Mouse (Mus musculus) kidney, postnatal 14 days (tissue): ENCODE data around the gene Rd3.

Experiments used
- DNase-seq: peaks from one replicate; pipeline ENCODE4 v3.0.0; 2022; ENCODE audit warnings: mixed read lengths

Rd3 gene

GRCm38 (mm10) chr1:191977187-191977586 is at the start of gene Rd3:
Rd3 (plus strand) TSS chr1:191977370.
- peak; percentile 59 for DNase-seq

GRCm38 (mm10) chr1:191928345-191928744 is 48.8 kb upstream of the Rd3 start:
- DNase-seq: peak; percentile 61

GRCm38 (mm10) chr1:191929065-191929464 is 48.1 kb upstream of the Rd3 start:
- no peak for DNase-seq

DNA sequence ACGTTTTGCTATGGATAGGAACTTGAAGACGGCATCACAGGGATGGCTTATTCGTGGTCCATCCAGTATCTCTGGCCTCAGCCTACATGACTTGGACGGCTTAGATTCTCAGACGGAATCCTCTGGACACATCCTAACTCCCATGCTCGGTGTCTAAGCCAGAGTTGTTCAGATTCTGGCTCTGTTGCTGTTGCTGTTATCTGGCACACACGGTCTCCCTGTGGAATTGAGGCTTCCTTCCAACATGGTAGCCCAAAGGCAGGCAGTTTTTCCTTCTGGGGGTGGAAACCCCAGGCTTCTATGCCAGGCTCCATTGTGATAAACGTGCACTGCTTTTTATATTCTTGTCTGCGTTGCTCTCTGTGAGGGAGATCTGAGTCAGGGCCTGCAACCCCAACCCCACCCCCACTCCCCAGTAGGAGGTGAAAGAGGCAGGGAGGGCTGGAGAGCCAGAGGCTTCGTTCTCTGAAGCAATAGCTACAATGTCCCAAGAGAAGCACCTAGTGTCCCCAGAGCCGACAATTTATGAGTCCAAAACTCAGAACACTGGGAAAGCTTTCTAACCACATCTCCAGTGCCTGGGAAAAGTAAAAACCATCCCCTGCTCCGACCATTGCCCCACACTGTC is 47.2 kb upstream of the Rd3 start:
- no peak for DNase-seq

DNA sequence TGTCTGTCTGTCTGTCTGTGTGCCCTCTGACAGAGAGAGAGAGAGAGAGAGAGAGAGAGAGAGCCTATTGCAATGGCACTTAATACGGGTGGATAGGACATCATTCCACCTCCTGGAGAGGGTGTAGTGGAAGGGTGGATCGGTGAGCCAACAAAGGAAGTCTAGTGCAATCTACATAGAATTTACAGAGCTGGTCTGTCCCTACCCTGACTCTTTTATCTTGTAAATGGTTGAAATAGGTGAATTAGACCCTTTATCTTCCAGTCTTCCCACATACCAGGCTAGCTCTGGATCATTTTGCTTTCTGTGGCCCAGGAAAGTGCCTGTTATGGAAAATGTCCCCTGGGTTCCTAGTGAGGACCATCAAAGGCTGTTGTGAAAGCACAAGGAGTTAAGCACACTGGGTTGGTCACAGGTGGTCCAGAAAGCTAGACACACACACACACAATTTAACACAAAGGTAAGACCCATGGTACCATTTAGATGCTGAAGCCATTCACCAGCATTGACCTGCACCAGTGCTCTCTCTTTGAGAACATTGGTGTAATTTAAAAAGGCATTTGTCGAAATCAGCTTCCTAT is 46.6 kb upstream of the Rd3 start:
- no peak for DNase-seq

- DNase-seq: no peak
Measured at GRCm38 (mm10) chr1:191932286-191932985, 44.7 kb upstream of the Rd3 start.

- DNase-seq: no peak
Measured at GRCm38 (mm10) chr1:191932986-191933632, 44.1 kb upstream of the Rd3 start.

DNA sequence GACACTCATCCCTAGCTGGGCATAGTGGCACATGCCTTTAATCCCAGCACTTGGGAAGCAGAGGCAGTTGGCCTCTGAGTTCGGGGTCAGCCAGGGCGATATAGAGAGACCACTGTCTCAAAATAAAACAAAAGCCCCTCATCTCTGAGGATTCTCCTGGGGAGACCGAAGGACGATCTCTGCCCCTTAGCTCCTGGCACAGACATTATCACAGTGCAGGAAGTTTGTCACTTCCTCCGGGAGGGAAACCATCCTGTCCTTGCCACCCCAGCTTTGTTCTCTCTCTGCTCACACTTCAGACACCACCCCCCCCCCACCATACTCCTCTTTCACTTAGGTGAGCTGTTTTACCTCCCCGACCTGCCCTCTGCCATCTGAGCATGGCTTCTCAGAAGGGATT is 33.5 kb upstream of the Rd3 start:
- no peak for DNase-seq

DNA sequence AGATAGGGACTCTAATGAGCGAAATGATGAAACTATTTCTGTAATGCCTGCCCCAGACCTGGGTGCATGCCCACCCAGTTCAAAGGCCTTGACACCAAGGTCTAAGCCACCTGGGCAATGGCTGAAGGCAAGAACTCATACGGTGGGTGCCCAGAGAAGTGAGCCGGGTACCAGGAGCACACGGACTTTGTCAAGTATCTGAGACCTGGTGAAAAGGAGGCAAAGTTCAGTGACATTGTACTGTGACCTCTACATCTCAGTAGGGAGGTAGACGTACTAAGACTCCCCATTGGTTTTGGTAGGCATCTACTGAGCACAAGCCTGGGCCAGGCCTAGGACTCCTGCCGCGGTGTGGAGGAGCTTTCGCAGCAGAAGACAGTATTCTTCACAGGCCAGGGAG is 31.8 kb upstream of the Rd3 start:
- no peak for DNase-seq

DNA sequence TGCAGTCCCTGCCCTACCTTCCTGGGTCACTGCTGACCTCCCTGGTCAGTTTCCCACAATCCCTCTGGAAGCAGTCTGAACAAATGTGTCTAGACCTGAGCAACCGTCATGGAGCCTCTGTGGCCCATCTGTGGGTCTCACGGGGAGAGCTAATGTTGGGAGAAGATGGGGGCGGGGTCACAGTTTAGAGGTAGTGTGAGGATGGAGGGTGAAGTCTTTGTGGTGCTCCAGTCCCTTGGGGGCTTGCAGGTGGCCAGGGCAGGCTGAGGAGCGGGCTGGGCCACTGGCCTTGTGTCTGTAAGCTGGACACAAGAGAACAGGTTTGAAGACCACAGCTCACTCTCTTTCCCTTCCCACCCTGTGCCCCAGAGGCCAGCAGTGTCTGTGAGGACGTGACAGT is 31.4 kb upstream of the Rd3 start:
- DNase-seq: no peak

DNA sequence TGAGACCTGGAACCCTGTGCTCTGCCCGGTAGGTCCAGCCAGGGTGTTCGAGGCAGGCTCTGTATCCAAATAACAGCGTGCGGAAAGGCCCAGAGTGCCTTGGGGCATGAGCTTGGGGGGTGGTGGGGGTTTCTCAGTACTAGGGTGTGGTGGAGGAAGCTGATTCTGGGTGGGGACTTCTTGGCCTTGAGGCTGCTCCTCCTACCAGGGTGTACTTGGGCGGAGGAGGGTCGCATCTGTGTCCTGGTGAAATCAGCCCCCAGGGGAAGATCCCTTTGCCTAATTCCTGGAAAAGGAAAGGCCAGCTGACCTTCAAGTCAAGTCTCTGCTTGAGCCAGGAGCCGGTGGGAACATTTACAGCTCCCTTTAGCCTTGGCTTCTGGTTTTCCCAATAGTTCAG is 30.9 kb upstream of the Rd3 start:
- no peak for DNase-seq

GRCm38 (mm10) chr1:191946835-191947234 is 30.3 kb upstream of the Rd3 start:
- DNase-seq: no peak

GRCm38 (mm10) chr1:191947796-191948195 is 29.4 kb upstream of the Rd3 start:
- DNase-seq: no peak

DNA sequence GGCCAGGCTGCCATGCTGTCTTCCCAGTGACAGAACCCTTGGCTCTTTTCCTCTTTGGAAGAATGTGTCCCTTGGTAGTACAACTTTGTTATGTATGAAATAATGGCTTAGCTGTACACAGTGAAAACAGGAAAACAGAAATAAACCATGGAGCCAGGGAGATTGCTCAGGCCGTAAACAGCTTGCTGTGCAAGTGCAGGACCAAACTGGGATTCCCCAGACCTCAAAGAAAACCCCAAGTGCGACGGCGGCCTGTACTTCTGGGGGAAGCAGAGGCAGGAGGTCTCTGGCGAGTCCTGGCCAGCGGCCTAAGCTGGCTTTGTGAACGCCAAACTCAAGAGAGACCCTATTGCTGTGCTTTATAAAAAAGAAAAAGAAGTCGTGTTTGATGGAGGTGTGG is 28.6 kb upstream of the Rd3 start:
- no peak for DNase-seq

DNA sequence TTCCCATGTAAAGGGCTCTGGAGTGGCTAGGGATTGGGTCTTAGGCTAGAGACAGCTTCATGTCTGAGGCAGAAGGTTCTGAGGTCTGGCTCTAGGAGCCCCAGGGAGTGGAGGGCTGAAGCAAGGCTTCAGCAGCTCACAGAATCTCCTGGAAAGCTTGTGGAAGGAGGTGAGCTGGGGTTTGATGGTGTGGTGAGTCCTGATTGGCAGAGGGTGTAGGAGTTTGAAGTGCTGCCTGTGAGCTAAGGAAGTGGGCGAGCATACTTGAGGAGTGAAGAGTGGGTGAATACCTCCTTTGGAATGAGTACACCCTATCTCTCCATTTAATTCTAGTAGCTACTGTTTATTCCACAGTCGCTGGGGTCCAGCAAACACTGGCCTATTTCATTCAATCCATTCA is 26.6 kb upstream of the Rd3 start:
- DNase-seq: no peak

DNA sequence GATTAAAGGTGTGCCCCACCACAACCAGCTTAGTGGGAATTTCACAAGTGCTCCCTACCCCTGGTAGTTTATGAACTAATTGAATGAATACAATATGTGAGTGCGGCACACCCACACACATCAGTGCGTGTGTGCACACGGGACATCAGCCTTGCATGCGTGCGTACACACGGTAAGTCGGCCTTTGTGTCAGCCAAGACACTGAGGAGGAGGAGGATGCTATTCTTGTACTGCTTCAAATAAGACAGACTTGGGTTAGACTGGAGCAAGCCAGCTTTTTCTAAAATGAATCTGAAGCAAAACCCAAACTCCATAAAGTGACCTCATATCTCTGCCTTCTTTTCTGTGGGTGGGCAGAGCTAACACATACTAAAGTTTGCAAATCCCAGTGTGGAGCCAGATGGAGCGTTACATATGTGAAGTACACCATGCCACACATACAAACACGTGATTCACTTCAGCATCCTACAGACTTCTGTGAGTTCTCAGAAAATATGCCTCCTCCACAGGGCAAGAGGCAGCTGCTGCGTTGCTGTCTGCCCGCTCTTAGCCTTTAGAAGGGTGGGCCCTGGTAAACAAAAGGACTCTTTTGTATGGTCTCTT is 24.3 kb upstream of the Rd3 start:
- no peak for DNase-seq

GRCm38 (mm10) chr1:191955101-191955500 is 22.1 kb upstream of the Rd3 start:
- peak; percentile 56 for DNase-seq

DNA sequence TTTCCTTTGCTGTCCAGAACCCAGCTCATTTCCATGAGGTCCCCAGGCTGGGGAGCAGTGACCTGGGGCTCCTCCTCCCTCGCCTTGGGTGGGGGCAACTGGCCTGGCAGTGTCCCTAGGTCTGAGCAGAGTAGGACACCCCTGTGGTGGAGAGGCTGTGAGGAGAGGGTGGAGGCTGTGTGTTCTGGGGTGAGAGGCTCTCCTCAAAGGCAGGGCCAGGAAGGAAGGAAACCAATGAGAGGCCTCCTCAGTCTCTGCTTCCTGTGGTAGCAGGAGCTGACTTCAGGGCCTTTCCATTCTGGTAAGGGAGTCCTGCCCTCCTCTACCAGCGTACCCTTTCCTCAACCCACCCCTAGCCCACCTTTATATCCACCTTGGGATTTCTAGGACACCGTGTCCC is 20.9 kb upstream of the Rd3 start:
- peak; percentile 45 for DNase-seq

DNA sequence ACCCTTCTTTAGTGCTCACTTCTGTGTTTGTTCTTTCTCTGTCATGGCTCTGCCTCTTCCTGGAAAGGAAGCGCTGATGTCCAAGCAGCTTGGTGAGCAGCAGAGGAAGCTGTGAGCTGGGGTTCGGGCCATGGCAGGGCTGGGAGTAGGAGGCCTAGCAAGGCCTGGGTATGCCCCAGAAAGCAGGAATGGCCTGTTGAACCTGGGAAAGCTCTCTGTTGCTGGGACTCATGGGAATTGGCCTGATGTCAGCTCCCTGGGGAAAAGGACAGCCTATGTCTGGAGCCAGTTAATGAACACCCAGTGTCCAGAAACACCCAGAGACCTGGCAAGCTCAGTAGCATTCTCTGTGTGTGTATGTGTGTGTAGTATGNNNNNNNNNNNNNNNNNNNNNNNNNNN is 20.3 kb upstream of the Rd3 start:
- peak; percentile 88 for DNase-seq

- peak; percentile 70 for DNase-seq
Measured at GRCm38 (mm10) chr1:191957321-191957720, 19.8 kb upstream of the Rd3 start.

GRCm38 (mm10) chr1:191960946-191961345 is 16.2 kb upstream of the Rd3 start:
- no peak for DNase-seq

DNA sequence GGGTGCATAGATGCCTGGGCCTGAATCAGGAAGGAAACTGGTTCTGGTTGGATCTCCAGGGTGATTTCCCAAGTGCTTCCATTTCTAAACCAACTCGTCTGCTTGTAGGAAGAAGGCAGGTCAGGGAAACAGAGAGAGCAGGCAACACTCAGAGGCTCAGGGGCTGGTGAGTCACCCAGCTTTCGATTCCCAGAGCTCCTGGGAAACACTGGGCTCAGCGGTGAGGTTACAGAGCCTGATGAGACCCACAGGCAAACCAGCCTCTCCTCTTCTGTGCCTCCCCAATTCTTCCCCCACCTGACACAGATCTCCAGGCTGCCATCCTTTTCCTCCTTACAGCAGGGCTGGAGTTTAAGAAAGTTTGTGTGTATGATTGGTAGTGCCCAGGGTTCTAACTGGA is 13.8 kb upstream of the Rd3 start:
- no peak for DNase-seq

GRCm38 (mm10) chr1:191963948-191964772 is 13.0 kb upstream of the Rd3 start:
- DNase-seq: peak; percentile 94
